Mouse (Mus musculus) retina, postnatal 7 days (tissue): ENCODE results near the gene Cox4i1.

Experiments
- DNase-seq: peaks from one replicate; pipeline ENCODE4 v3.0.0-alpha.2; 2012; ENCODE audit warnings: low read depth, low spot score

Gene Cox4i1

GRCm38 (mm10) chr8:120667561-120668373 lies at the start of gene Cox4i1, which contains the start of gene Gm27021:
Gene Cox4i1, plus strand, starts transcription at chr8:120668222.
Gene Gm27021, minus strand, starts transcription at chr8:120668079.
- peak; percentile 87 for DNase-seq

- no peak for DNase-seq
Measured at GRCm38 (mm10) chr8:120619235-120620180, 48.5 kb upstream of the Cox4i1 start.

GRCm38 (mm10) chr8:120620441-120620840 lies 47.6 kb upstream of the Cox4i1 start:
- no peak for DNase-seq

GRCm38 (mm10) chr8:120622161-120622560 lies 45.9 kb upstream of the Cox4i1 start:
- no peak for DNase-seq

- DNase-seq = no peak
Measured at GRCm38 (mm10) chr8:120623608-120624007, 44.4 kb upstream of the Cox4i1 start.

- no peak for DNase-seq
Measured at GRCm38 (mm10) chr8:120626461-120626860, 41.6 kb upstream of the Cox4i1 start.

GRCm38 (mm10) chr8:120627298-120627697 lies 40.7 kb upstream of the Cox4i1 start:
- no peak for DNase-seq

- no peak for DNase-seq
Measured at GRCm38 (mm10) chr8:120630031-120630430, 38.0 kb upstream of the Cox4i1 start.

- DNase-seq = no peak
Measured at GRCm38 (mm10) chr8:120630848-120631247, 37.2 kb upstream of the Cox4i1 start.

GRCm38 (mm10) chr8:120631441-120632375 lies 36.3 kb upstream of the Cox4i1 start:
- no peak for DNase-seq

- DNase-seq = no peak
Measured at GRCm38 (mm10) chr8:120632969-120633664, 34.9 kb upstream of the Cox4i1 start.

- no peak for DNase-seq
Measured at GRCm38 (mm10) chr8:120633665-120634271, 34.3 kb upstream of the Cox4i1 start.

GRCm38 (mm10) chr8:120634329-120634839 lies 33.6 kb upstream of the Cox4i1 start:
- no peak for DNase-seq

GRCm38 (mm10) chr8:120641245-120641644 lies 26.8 kb upstream of the Cox4i1 start:
- no peak for DNase-seq

GRCm38 (mm10) chr8:120642031-120642662 lies 25.9 kb upstream of the Cox4i1 start:
- DNase-seq = no peak

- DNase-seq = no peak
Measured at GRCm38 (mm10) chr8:120644663-120645062, 23.4 kb upstream of the Cox4i1 start.

GRCm38 (mm10) chr8:120647532-120647931 lies 20.5 kb upstream of the Cox4i1 start, which contains the start of gene 1190005I06Rik:
Gene 1190005I06Rik, minus strand, starts transcription at chr8:120647632.
- no peak for DNase-seq

- no peak for DNase-seq
Measured at GRCm38 (mm10) chr8:120656322-120657052, 11.5 kb upstream of the Cox4i1 start.

- DNase-seq = no peak
Measured at GRCm38 (mm10) chr8:120657415-120657814, 10.6 kb upstream of the Cox4i1 start.
